Mouse (Mus musculus): Measurements from ENCODE around the gene Shisa4. TPM values are rescaled to one million over a fixed set of nuclear protein-coding genes. Genes with fewer than 3 reads are reported as not detected.
A peak's percentile ranks its signal among the peaks of the same experiment; 100 is the strongest.
"Not testable (repeated sequence)": the region's sequence is repeated elsewhere in the genome, so short reads cannot be mapped to it uniquely, and the experiment has no call there.

The Shisa4 gene
- not detected in 2 replicates for total RNA-seq (2017)

GRCm38 (mm10) chr1:135374868-135375581 lies at the start of gene Shisa4:
Shisa4 (minus strand) TSS chr1:135375237.
- no peak for ATAC-seq (ENCODE audit: extremely low read depth, insufficient number of reproducible peaks, low FRiP score, poor library complexity, severe bottlenecking)

- no peak for ATAC-seq (ENCODE audit: extremely low read depth, insufficient number of reproducible peaks, low FRiP score, poor library complexity, severe bottlenecking)
Measured at GRCm38 (mm10) chr1:135422772-135423171, 47.7 kb upstream of the Shisa4 start.

- no peak for ATAC-seq (ENCODE audit: extremely low read depth, insufficient number of reproducible peaks, low FRiP score, poor library complexity, severe bottlenecking)
Measured at GRCm38 (mm10) chr1:135413996-135414395, 39.0 kb upstream of the Shisa4 start.

GRCm38 (mm10) chr1:135412130-135412529 lies 37.1 kb upstream of the Shisa4 start:
- no peak for ATAC-seq (ENCODE audit: extremely low read depth, insufficient number of reproducible peaks, low FRiP score, poor library complexity, severe bottlenecking)

GRCm38 (mm10) chr1:135410967-135411366 lies 35.9 kb upstream of the Shisa4 start:
- ATAC-seq (ENCODE audit: extremely low read depth, insufficient number of reproducible peaks, low FRiP score, poor library complexity, severe bottlenecking): peak; percentile 84

GRCm38 (mm10) chr1:135408973-135409372 lies 33.9 kb upstream of the Shisa4 start:
- no peak for ATAC-seq (ENCODE audit: extremely low read depth, insufficient number of reproducible peaks, low FRiP score, poor library complexity, severe bottlenecking)

GRCm38 (mm10) chr1:135405356-135405755 lies 30.3 kb upstream of the Shisa4 start:
- no peak for ATAC-seq (ENCODE audit: extremely low read depth, insufficient number of reproducible peaks, low FRiP score, poor library complexity, severe bottlenecking)

- ATAC-seq (ENCODE audit: extremely low read depth, insufficient number of reproducible peaks, low FRiP score, poor library complexity, severe bottlenecking): no peak
Measured at GRCm38 (mm10) chr1:135401452-135402110, 26.5 kb upstream of the Shisa4 start.

- ATAC-seq (ENCODE audit: extremely low read depth, insufficient number of reproducible peaks, low FRiP score, poor library complexity, severe bottlenecking): no peak
Measured at GRCm38 (mm10) chr1:135399466-135399865, 24.4 kb upstream of the Shisa4 start.

GRCm38 (mm10) chr1:135385161-135385560 lies 10.1 kb upstream of the Shisa4 start:
- no peak for ATAC-seq (ENCODE audit: extremely low read depth, insufficient number of reproducible peaks, low FRiP score, poor library complexity, severe bottlenecking)

- no peak for ATAC-seq (ENCODE audit: extremely low read depth, insufficient number of reproducible peaks, low FRiP score, poor library complexity, severe bottlenecking)
Measured at GRCm38 (mm10) chr1:135384171-135384570, 9.1 kb upstream of the Shisa4 start.

- ATAC-seq (ENCODE audit: extremely low read depth, insufficient number of reproducible peaks, low FRiP score, poor library complexity, severe bottlenecking): not testable (repeated sequence)
Measured at GRCm38 (mm10) chr1:135381560-135381959, 6.5 kb upstream of the Shisa4 start.

- ATAC-seq (ENCODE audit: extremely low read depth, insufficient number of reproducible peaks, low FRiP score, poor library complexity, severe bottlenecking): no peak
Measured at GRCm38 (mm10) chr1:135380071-135380991, 5.3 kb upstream of the Shisa4 start.

GRCm38 (mm10) chr1:135379048-135379447 lies 4.0 kb upstream of the Shisa4 start:
- no peak for ATAC-seq (ENCODE audit: extremely low read depth, insufficient number of reproducible peaks, low FRiP score, poor library complexity, severe bottlenecking)

- ATAC-seq (ENCODE audit: extremely low read depth, insufficient number of reproducible peaks, low FRiP score, poor library complexity, severe bottlenecking): no peak
Measured at GRCm38 (mm10) chr1:135378576-135378975, 3.5 kb upstream of the Shisa4 start.

- no peak for ATAC-seq (ENCODE audit: extremely low read depth, insufficient number of reproducible peaks, low FRiP score, poor library complexity, severe bottlenecking)
Measured at GRCm38 (mm10) chr1:135374175-135374867, 716 bp downstream of the Shisa4 start.

- no peak for ATAC-seq (ENCODE audit: extremely low read depth, insufficient number of reproducible peaks, low FRiP score, poor library complexity, severe bottlenecking)
Measured at GRCm38 (mm10) chr1:135373171-135373677, 1.8 kb downstream of the Shisa4 start.

GRCm38 (mm10) chr1:135369415-135369814 lies 5.6 kb downstream of the Shisa4 start:
- no peak for ATAC-seq (ENCODE audit: extremely low read depth, insufficient number of reproducible peaks, low FRiP score, poor library complexity, severe bottlenecking)

GRCm38 (mm10) chr1:135368982-135369381 lies 6.1 kb downstream of the Shisa4 start:
- no peak for ATAC-seq (ENCODE audit: extremely low read depth, insufficient number of reproducible peaks, low FRiP score, poor library complexity, severe bottlenecking)
